Mouse (Mus musculus) limb, embryonic 11.5 days (tissue): ENCODE measurements around the gene Gm28041. TPM values are rescaled to one million over a fixed set of nuclear protein-coding genes. Genes with fewer than 3 reads are reported as not detected.
"Not testable (repeated sequence)": the region's sequence is repeated elsewhere in the genome, so short reads cannot be mapped to it uniquely, and the experiment has no call there.

Source experiments
- ATAC-seq: fragments of 200-750 bp; cut with Nextera tagmentation; 2 replicates; pipeline ENCODE4 v1.8.0; 2017; ENCODE audit warnings: low read depth; ENCODE audit not compliant: insufficient number of reproducible peaks, low FRiP score, low TSS enrichment
- DNase-seq: peaks from one replicate; pipeline ENCODE4 v3.0.0-alpha.2; 2015; ENCODE audit warnings: low spot score
- H3K27ac ChIP-seq: fragments of 300-500 bp; sonication (generic); replicated peaks from 2 replicates; pipeline ENCODE4 v1.5.1; 2014; ENCODE audit warnings: low read depth, mild to moderate bottlenecking, low read length
- H3K27me3 ChIP-seq: fragments of 300-500 bp; sonication (generic); 2 replicates; pipeline ENCODE4 v1.6.1; 2014; ENCODE audit warnings: mild to moderate bottlenecking, low read length, mixed read lengths; ENCODE audit not compliant: control insufficient read depth, insufficient read depth
- H3K36me3 ChIP-seq: fragments of 300-500 bp; sonication (generic); 2 replicates; pipeline ENCODE4 v1.6.1; 2014; ENCODE audit warnings: mild to moderate bottlenecking, low read length, moderate library complexity, mixed read lengths; ENCODE audit not compliant: control insufficient read depth, insufficient read depth
- H3K4me1 ChIP-seq: fragments of 300-500 bp; sonication (generic); 2 replicates; pipeline ENCODE4 v1.6.1; 2014; ENCODE audit warnings: low read length, mixed read lengths; ENCODE audit not compliant: control insufficient read depth, insufficient read depth
- H3K4me2 ChIP-seq: fragments of 300-500 bp; sonication (generic); 2 replicates; pipeline ENCODE4 v1.6.1; 2014; ENCODE audit warnings: low read depth, mild to moderate bottlenecking, moderate library complexity; ENCODE audit not compliant: severe bottlenecking
- H3K4me3 ChIP-seq: fragments of 300-500 bp; sonication (generic); 2 replicates; pipeline ENCODE4 v1.5.1; 2014; ENCODE audit warnings: low read depth, low read length
- H3K9ac ChIP-seq: fragments of 300-500 bp; sonication (generic); 2 replicates; pipeline ENCODE4 v1.6.1; 2014; ENCODE audit warnings: mild to moderate bottlenecking, low read length
- H3K9me3 ChIP-seq: fragments of 300-500 bp; sonication (generic); 2 replicates; pipeline ENCODE4 v1.6.1; 2016; ENCODE audit warnings: low read length; ENCODE audit not compliant: control insufficient read depth
- WGBS: fragments of 180-500 bp; shearing (Covaris S2); extraction: QIAGEN DNeasy Blood & Tissue Kit; methylation state at CpG from one replicate; pipeline ENCODE4 v1.1.7; 2014; 5-methylcytosine and 5-hydroxymethylcytosine counted together
- polyA plus RNA-seq: library from polyadenylated mRNA; unstranded; fragments of >200 nt; fragmentation: Nextera tagmentation; extraction: Ambion mirVana; gene quantifications from 2 replicates; pipeline ENCODE4 v1.2.1, GENCODE M21; 2014

Gene Gm28041
- polyA plus RNA-seq, 1 experiment from 2014 or later = 0.59 TPM

DNA sequence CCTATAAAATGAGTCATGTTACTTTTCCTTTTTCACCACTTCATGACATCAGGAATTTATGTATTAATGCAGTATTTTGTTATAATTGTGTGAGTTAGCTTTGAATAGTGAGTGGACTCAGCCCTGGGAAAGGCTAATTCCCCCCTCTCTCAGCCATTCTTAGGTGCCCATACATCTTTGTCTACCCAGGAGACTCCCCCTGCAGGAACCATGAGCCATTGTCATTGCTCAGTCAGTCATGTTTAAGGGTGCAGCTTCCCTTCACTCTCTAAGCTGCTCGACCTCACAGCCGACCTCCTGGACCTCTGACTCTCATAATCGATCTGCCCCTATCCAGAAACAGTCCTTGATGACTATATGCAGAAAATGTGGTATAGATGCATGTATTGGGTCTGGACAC lies 722 bp upstream of the Gm28041 start:
- 75% methylated on average over 3 of the region's 3 CpGs for WGBS
- not testable (repeated sequence) for H3K4me3 ChIP-seq, H3K36me3 ChIP-seq, H3K9ac ChIP-seq, ATAC-seq, H3K27ac ChIP-seq, H3K27me3 ChIP-seq, H3K9me3 ChIP-seq, DNase-seq, H3K4me1 ChIP-seq, H3K4me2 ChIP-seq

DNA sequence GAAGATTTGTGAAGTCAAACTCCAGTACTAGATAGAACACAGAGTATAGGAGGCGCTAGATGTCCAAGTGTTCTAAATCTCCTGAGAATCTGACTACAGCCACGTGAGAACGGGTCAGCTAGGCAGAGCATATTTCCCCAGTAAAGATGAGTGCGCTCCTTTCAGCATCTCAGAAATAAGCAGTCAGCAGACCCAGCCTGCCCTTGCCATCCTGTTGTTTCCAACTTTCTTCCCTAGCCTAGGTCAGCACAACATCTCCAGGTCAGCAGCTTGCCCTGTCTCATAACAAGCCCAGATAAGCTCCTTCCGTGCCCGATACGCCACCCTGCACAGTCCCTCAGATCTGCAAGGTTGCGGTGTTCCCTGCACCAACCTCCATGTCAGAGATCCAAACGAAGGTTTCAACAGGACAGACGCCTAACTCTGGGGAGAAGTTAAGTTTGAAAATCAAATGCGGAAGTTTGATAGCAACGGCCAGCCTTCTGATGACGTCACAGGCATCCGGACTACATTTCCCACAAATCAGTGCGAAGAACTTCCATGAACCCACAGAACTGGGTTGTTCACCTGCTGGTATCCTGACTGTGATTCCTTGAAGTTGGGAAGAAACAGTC lies 15.3 kb downstream of the Gm28041 start, which contains the start of the genes Gm28044 and Zfp953:
Gene Gm28044, minus strand, starts transcription at position 406 of the 614 bp plus-strand sequence.
Gene Zfp953, minus strand, starts transcription at position 475 of the 614 bp plus-strand sequence.
- DNase-seq = peak; percentile 92
- no peaks in the 10 kb centered on the region for H3K9me3 ChIP-seq
- 1% methylated on average over 15 of the region's 15 CpGs for WGBS
- H3K27ac ChIP-seq = no peak within 1 kb of the TSS
- no peaks in the 10 kb centered on the region for H3K36me3 ChIP-seq
- ATAC-seq = peak; percentile 90
- no peaks in the 10 kb centered on the region for H3K27me3 ChIP-seq
- no peaks in the 10 kb centered on the region for H3K4me1 ChIP-seq
- H3K9ac ChIP-seq = peak within 1 kb of the TSS; percentile 55
- peak within 1 kb of the TSS; percentile 53 for H3K4me3 ChIP-seq
- peak within 1 kb of the TSS; percentile 70 for H3K4me2 ChIP-seq

DNA sequence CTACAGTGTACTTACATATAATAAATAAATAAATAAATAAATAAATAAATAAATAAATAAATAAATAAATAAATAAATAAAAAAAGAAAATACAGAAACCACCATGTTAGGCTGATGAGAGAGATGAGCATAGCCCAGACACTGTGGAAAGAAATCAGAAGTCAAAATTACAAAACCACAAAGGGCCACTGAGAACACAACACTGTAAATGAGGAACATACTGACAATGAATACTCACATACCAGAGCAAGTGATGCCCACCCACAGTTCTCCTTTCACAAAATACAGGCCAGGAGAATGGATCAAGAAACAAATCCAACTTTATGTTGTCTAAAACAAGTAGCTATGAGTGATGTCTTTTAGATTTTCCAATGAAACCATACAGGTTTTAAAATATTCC lies 23.7 kb downstream of the Gm28041 start:
- Histone ChIP-seq H3K36me3 (no peaks in the 10 kb centered on the region), H3K4me3 (no peak overlapping the region), H3K4me2 (no peak overlapping the region), H3K9ac (no peak overlapping the region), H3K4me1 (no peaks in the 10 kb centered on the region), H3K27me3 (no peaks in the 10 kb centered on the region), H3K27ac (no peak overlapping the region), H3K9me3 (no peaks in the 10 kb centered on the region)
- DNase-seq (no peak), ATAC-seq (no peak)

DNA sequence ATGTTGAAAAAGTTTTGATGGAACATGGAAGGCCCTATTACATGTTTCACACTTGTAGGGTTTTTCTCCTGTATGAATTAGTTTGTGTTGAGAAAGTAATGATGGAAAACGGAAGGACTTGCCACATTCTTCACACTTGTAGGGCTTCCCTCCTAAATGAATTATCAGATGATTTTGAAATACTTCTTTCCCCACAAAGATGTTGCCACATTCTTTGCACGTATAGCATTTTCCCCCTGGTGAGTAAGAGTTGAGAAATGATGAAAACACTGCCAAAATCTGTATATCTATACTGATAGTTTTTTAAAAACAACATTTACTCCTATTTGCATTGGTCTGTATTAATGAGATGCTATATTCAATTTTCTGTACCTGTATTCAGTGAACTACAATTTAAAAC lies 32.1 kb downstream of the Gm28041 start:
- H3K36me3 ChIP-seq = no peaks in the 10 kb centered on the region
- no peaks in the 10 kb centered on the region for H3K27me3 ChIP-seq
- H3K27ac ChIP-seq = no peak overlapping the region
- H3K4me1 ChIP-seq = no peaks in the 10 kb centered on the region
- no peak overlapping the region for H3K4me3 ChIP-seq
- 89% methylated on average over 2 of the region's 2 CpGs for WGBS
- H3K9me3 ChIP-seq = no peaks in the 10 kb centered on the region
- no peak overlapping the region for H3K4me2 ChIP-seq
- H3K9ac ChIP-seq = no peak overlapping the region
- ATAC-seq (no peak), DNase-seq (no peak)

GRCm38 (mm10) chr13:67332877-67333276 lies 42.7 kb downstream of the Gm28041 start:
- ATAC-seq (peak; percentile 72), DNase-seq (peak; percentile 27)
- Histone ChIP-seq H3K27me3 (no peaks in the 10 kb centered on the region), H3K4me2 (peak overlapping the region; percentile 53), H3K36me3 (no peaks in the 10 kb centered on the region), H3K4me1 (no peaks in the 10 kb centered on the region), H3K27ac (no peak overlapping the region), H3K4me3 (peak overlapping the region; percentile 44), H3K9ac (peak overlapping the region; percentile 63), H3K9me3 (no peaks in the 10 kb centered on the region)
- WGBS = 67% methylated on average over 1 of the region's 1 CpGs

DNA sequence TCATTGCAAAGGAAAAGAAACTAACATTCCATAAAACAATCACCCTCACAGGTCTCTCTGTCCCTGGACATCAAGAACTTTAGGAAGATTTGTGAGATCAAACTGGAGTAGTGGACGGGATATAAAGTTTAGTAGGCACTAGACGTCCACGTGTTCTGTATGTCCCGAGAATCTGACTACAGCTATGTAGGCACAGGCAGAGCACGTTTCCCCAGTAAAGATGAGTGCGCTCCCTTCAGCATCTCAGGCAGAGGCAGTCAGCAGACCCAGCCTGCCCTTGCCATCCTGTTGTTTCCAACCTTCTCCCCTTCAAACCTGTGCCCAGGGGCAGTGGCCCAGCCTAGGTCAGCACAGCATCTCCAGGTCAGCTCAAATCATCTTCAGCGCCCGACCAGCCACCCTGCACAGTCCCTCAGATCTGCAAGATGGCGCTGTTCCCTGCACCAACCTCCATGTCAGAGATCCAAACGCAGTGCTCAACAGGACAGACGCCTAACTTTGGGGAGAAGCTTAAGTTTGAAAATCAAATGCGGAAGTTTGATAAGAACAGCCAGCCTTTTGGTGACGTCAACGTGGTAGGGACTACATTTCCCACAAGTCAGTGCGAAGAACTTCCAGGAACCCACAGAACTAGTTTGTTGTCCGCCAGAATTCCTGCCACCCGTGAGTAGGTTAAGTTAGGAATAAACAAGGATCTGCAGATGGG lies 43.4 kb downstream of the Gm28041 start, which contains the start of gene Zfp595:
Gene Zfp595, minus strand, starts transcription at position 552 of the 706 bp plus-strand sequence.
- H3K4me2 ChIP-seq = peak within 1 kb of the TSS; percentile 53
- 19% methylated on average over 17 of the region's 17 CpGs for WGBS
- peak within 1 kb of the TSS; percentile 44 for H3K4me3 ChIP-seq
- H3K4me1 ChIP-seq = no peaks in the 10 kb centered on the region
- no peaks in the 10 kb centered on the region for H3K9me3 ChIP-seq
- H3K27ac ChIP-seq = no peak within 1 kb of the TSS
- ATAC-seq = peak; percentile 89
- H3K36me3 ChIP-seq = no peaks in the 10 kb centered on the region
- no peaks in the 10 kb centered on the region for H3K27me3 ChIP-seq
- peak; percentile 84 for DNase-seq
- H3K9ac ChIP-seq = peak within 1 kb of the TSS; percentile 63

DNA sequence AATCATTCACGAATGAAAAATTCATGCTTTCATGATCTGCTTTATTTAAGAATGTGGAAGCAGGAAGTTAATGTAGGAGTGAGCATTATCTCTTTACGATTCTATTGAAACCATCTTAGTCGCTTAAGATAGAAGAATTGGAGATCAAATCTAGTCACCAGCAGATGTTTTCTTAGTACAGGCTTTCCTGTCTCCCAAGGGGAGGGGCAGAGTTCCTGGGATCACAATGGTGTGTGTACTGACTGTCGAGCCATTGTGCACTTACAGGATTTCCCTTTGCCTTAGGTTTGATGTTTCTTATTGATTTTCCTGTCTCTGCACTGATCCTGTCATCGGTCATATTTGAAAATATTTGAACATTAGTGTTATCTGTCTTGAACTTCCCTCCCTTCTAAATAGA lies 68.8 kb downstream of the Gm28041 start:
- Histone ChIP-seq H3K36me3 (no peaks in the 10 kb centered on the region), H3K27me3 (no peaks in the 10 kb centered on the region), H3K9ac (no peak overlapping the region), H3K4me1 (no peaks in the 10 kb centered on the region), H3K27ac (no peak overlapping the region), H3K4me2 (peak overlapping the region; percentile 89), H3K9me3 (no peaks in the 10 kb centered on the region), H3K4me3 (peak overlapping the region; percentile 74; the same call in 1 of the 2 replicates)
- DNase-seq = no peak
- WGBS = 41% methylated on average over 5 of the region's 5 CpGs
- ATAC-seq = peak; percentile 53

- Histone ChIP-seq H3K27me3 (no peaks in the 10 kb centered on the region), H3K9me3 (no peaks in the 10 kb centered on the region), H3K9ac (peak within 1 kb of the TSS; percentile 79), H3K4me1 (no peaks in the 10 kb centered on the region), H3K4me2 (peak within 1 kb of the TSS; percentile 89), H3K4me3 (peak within 1 kb of the TSS; percentile 74), H3K36me3 (no peaks in the 10 kb centered on the region), H3K27ac (no peak within 1 kb of the TSS)
- ATAC-seq (peak; percentile 98), DNase-seq (peak; percentile 90)
- WGBS = 14% methylated on average over 16 of the region's 16 CpGs
Measured at GRCm38 (mm10) chr13:67305822-67306672, 69.5 kb downstream of the Gm28041 start, which contains the start of gene Zfp457. Gene Zfp457 (minus strand): TSS chr13:67306485.
